Mouse (Mus musculus) CH12F3 (cell line): Measurements from ENCODE around the gene Tspan18.

Source experiments
- in situ Hi-C: fragments of 300-500 bp; cut with MboI; formaldehyde crosslinking; loops from 2 replicates; pipeline ENCODE4 v1.14.3; 2020; ENCODE audit warnings: low sequenced_read_pairs

Gene Tspan18

DNA sequence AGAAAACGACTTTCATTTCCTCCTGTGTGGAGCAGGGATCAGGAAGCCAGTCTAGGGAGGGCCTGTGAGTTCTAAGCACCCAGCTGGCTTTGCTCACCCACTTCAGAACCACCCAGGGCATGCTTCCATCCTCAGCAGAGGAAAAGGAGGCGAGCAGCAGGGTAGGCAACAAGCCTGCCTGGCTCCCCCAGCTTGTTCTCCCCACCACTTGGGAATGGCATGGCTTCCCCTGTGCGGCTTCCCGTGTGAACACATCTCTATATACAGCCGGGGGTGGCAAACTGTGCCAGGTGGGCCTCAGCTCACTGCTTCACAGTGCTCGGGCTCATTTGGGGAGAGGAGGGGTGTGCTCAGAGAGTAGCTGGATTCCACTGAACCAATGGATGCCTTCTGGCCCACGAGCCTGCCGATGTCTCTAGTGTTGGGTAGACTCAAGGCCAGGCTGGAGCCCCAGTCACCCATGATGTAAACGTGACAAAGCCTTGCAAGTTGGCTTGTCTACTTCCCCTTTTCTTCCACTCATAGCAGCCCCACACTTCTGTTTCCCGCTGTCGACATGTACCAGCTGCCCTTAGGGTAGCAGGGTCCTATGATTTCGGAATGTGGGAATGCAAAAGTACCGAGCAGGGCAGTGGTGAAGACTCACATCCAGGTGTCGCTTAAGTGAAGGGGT is 167.4 kb downstream of the Tspan18 start:
- in situ Hi-C loops = no loop called here

DNA sequence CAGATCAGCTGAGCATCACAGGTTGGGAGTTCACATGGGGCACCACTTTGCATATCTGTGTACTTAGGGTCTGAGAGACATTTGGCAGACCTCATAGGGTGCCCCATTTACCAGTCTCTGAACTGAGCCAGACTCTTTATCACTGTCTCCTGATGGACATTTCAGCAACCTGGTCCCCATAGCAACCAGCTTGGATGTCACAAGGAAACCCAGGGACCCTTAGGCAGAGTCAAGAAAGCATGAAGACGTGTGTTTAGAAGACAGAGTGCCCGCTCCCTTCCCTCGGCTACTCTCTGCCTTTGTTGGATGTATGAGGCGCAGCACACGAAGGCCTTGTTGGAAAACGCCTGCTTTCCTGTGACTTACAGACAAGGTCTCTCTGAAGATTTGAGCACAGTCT is 168.0 kb downstream of the Tspan18 start:
- in situ Hi-C loops = no loop called here

DNA sequence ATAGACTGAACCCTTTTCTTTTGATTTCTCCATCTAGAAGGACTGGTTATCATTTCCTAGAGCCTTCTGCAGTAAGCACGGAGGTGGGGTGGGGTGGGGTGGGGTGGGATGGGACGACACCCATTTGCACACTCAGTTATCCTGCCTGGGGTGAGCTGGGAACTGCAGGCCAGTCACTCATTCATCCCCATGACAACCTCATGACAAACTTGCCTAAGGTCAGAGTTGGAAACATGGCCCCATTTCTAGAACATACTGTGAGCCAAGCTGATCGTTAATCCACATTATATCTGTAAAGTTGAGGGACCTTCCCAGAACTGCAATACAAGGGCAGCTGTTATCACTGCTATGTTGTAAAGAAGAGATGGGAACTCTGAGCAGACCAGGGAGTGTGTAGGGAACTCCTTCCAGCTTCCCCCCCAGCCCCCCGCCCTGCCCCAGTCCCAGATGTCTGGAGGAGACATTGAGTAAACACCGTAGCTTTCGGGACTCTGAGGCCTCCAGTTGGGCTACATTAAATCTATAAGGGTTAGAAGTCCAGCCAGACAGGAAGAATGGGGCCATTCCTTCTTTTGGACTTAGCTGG is 170.5 kb downstream of the Tspan18 start:
- in situ Hi-C loops = no loop called here

DNA sequence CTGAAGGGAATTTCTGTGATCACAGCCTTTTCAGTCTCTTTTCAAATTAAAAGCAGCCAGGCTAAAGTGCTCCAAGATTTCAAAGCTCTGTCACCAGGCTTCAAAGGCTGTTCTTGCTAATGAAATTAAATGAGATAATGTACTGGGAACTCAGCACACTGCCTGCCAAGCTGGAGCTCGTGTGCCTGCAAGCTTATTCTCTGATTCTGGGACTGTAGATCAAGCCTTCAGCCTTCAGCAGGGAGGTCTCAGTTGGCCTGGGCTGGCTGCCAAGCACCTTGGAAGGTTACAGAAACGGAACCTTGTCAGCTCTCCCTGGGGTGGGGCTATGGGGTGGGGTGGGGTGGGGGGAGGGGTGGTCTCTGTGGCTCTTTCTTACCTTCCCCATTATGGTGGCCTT is 171.0 kb downstream of the Tspan18 start:
- in situ Hi-C loops = no loop called here

DNA sequence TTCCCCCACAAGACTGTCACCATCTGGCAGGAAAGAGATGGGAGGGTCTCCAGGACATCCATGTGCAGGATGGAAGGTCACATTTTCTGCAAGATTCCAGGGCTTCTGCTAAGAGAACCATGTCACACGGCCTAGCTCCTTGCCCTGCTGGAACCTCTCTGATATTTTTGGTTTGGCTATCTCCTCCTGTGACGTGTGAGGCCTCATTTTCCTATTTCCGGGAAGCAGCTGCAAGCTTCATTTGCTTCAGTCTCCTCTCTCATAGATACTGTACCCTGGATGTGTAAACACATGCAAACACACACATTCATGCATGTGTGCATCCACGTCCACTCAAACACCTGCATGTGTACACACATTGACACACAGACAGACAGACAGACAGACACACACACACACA is 171.5 kb downstream of the Tspan18 start:
- in situ Hi-C loops = no loop called here

DNA sequence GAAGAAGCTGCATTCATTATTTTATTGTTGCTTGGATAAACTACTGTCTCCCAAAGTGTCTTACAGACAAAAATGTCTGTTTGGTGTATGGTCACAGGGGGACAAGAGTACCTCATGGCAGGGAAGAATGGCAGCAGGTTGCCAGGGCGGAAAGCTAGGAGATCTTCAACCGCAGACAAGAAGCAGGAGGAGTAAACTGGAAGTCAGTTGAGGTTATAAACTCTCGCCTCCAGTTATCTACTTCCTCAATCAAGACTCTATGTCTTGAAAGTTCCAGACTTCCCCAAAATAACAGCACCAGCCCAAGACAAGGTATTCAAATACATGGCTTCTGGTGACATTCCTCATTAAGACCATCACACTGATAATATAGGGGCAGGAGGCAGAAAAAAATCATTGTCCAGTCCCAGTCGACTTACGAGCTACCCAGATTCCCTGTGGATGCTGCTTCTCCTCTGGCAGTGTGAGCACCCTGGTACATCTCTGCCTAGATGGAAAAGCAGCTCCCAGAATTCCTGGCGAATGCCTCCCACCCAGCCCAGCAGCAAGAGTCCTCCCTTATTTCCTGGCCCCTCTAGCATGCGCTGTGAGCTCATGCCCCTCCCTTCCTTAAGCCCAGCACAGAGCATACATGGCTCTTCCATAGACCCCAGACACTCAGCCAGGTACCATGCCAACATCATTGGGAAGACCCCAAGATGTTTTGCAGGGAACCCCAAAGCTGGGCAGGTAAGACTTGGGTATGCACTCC is 172.2 kb downstream of the Tspan18 start:
- in situ Hi-C loops = no loop called here

DNA sequence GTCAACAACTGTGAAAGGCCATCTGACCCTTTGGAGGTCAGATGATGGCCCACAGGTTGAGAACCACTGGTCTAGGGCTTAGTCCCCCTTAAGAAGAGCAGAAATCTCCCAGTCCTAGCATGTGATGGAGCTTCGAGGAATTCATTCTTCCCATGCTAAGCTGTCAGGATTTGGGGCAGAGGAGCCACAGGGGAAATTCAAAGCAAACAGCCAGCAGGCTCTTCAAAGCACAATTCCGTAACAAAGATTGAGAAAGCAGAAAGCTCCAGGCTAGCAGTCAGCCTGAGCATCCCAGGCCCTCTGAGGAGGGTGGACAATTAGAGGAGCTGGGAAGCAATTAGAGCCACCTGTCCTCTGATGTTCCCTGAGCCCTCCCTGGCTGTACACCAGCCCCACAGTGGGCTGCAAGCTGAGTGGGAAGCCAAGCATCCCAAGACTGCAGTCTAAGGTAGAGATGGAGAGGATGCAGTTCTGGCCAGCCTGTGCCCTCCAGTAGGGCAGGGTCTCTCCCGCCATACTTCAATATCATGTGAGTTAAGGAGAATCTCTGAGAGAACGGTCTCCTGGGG is 173.8 kb downstream of the Tspan18 start:
- in situ Hi-C loops = no loop called here

DNA sequence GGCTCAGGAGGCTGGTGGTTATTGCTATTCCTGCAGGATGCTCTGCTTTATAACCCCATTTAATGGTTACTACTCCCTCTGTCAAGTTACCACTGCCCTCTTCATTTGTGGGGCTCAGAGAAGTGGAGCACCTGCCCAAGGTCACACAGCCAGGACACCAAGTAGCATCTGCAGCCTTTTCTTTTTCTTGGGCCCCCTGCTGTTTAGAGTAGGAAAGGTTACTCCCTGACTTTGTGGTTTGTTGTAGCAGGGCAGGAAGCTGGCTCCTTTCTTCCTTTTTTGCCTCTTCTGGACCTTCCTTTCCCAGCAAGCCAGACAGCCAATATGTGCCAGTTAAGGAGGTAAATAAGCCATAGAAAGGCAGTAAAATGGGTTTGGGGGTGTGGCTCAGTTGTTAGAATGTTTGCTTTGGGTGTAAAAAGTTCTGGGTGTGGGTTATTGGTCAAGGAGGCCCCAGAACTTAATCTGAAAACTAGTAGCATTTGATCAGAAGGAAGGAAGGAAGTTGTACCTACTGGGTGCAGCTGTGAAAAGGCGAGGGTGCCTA is 179.7 kb downstream of the Tspan18 start:
- in situ Hi-C loops = no loop called here

DNA sequence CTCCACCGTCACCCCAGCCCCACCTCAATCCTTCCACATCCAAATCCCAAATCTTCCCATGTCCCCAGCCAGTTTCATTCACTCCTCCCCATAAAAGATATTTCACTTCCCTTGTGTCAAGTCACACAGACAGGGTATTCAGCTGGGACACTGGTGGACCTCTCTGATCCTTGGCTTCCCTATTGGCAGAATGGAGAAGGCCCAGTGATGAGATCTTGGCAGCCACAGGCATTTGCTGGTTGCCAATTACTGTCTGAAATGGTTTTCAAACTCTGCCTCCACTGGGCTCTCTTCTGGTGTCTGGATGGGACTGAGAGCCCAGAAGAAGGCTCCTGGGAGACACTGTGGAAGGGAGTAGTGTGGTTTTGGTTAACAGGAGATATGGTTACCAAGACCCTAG is 180.5 kb downstream of the Tspan18 start:
- in situ Hi-C loops = no loop called here

DNA sequence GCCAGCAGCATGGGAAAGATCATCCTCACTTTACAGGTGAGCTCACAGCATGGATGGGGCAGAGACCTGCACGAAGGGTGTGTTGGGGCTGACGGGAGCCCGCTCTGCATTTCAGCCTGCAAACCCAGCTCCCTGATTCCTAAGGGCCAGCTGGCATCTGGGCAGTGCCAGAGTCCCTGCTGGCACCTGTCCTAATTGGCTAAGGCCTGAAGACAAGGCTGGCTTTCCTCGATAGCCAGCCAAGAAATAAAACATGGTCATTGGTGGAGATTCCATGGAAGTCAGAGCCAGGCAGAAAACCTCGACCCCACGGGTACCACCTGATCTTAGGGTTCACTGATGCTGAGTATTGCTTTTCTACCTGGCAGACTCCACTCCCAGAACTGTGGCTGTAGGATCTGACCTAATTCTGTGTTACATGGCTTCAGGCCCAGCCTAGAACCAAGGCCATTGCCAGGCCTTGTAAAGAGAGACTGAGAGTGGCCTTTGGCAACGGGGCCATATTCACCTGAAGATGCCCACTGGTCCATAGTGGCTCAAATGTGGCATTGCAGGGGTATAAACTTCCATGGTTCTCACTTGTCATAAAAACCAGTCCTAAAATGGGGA is 181.3 kb downstream of the Tspan18 start:
- in situ Hi-C loops = no loop called here

DNA sequence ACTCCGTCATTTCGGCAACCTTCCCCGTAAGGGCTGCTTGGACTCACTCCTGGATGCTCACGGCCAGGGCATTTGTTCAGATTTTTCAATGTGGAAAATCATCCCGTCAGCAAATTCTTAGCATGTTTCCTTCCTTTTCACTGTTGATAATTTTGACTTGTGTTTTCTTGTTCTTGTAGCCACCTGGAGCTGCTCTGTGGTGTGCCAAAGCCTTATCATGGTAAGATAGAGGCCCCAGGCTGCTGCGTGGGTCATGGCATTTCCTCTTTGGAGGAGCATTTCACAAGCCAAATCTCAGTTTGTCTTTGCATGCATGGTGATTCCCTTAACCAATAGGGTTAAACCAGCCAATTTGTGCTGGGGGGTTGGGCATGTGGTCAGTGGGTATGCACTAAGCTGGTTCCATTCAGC is 182.1 kb downstream of the Tspan18 start:
- in situ Hi-C loops = no loop called here
